Mouse (Mus musculus) liver, embryonic 14.5 days (tissue): Measurements from ENCODE around the gene Olfr549. TPM values are rescaled to one million over a fixed set of nuclear protein-coding genes. Genes with fewer than 3 reads are reported as not detected.

Source experiments
- ATAC-seq: fragments of 200-750 bp; cut with Nextera tagmentation; 2 replicates; pipeline ENCODE4 v1.8.0; 2017; ENCODE audit warnings: moderate number of reproducible peaks, mild to moderate bottlenecking, moderate library complexity; ENCODE audit not compliant: insufficient read depth
- DNase-seq, 3 experiments: peaks; one replicate each; pipeline ENCODE4 v3.0.0-alpha.2; 2012 to 2013; ENCODE audit warnings: low read depth in 3 of 3, low spot score in 3 of 3
- H3K27ac ChIP-seq: fragments of 300-500 bp; sonication (generic); 2 replicates; pipeline ENCODE4 v1.5.1; 2014; ENCODE audit warnings: moderate library complexity, mild to moderate bottlenecking, control low read depth, inconsistent platforms
- H3K27me3 ChIP-seq: fragments of 300-500 bp; sonication (generic); 2 replicates; pipeline ENCODE4 v1.6.1; 2014; ENCODE audit warnings: mild to moderate bottlenecking, low read length, moderate library complexity; ENCODE audit not compliant: control insufficient read depth, insufficient read depth
- H3K36me3 ChIP-seq: fragments of 300-500 bp; sonication (generic); replicated peaks from 2 replicates; pipeline ENCODE4 v1.6.1; 2014; ENCODE audit warnings: low read depth; ENCODE audit not compliant: control insufficient read depth, insufficient read depth
- H3K4me1 ChIP-seq, 2 experiments: fragments of 200-500 bp in 1 of 2; fragments of 300-500 bp in 1 of 2; sonication (generic) in 1 of 2; replicated peaks; 2 replicates each; pipeline ENCODE4 v1.6.1; 2012 to 2014; ENCODE audit warnings: antibody characterized with exemption in 1 of 2, inconsistent platforms in 1 of 2, low read length in 1 of 2; ENCODE audit not compliant: control insufficient read depth in 2 of 2, insufficient read depth in 2 of 2
- H3K4me2 ChIP-seq: fragments of 300-500 bp; sonication (generic); 2 replicates; pipeline ENCODE4 v1.6.1; 2014; ENCODE audit warnings: low read depth, mild to moderate bottlenecking, control low read depth, moderate library complexity
- H3K4me3 ChIP-seq, 2 experiments: fragments of 200-500 bp in 1 of 2; fragments of 300-500 bp in 1 of 2; sonication (generic) in 1 of 2; 2 replicates each; pipeline ENCODE4 v1.5.1; 2012 to 2014; ENCODE audit warnings: low read depth in 2 of 2, low read length in 2 of 2, mild to moderate bottlenecking in 2 of 2, control low read depth in 1 of 2, inconsistent platforms in 1 of 2, moderate library complexity in 1 of 2; ENCODE audit not compliant: insufficient read depth in 1 of 2
- H3K9ac ChIP-seq: fragments of 300-500 bp; sonication (generic); replicated peaks from 2 replicates; pipeline ENCODE4 v1.6.1; 2014; ENCODE audit warnings: mild to moderate bottlenecking, control low read depth, moderate library complexity
- H3K9me3 ChIP-seq: fragments of 300-500 bp; sonication (generic); 2 replicates; pipeline ENCODE4 v1.6.1; 2016; ENCODE audit warnings: low read length, mixed read lengths; ENCODE audit not compliant: control insufficient read depth
- CTCF ChIP-seq: IDR thresholded peaks from 2 replicates; pipeline ENCODE4 v1.5.1; 2016; ENCODE audit warnings: antibody characterized with exemption, low read depth, control low read depth
- EP300 ChIP-seq: IDR thresholded peaks from 2 replicates; pipeline ENCODE4 v1.6.1; 2016; ENCODE audit warnings: antibody characterized with exemption, low read depth
- WGBS: fragments of 180-500 bp; shearing (Covaris S2); extraction: QIAGEN DNeasy Blood & Tissue Kit; methylation state at CpG from one replicate; pipeline ENCODE4 v1.1.7; 2014; ENCODE audit not compliant: insufficient replicate concordance; 5-methylcytosine and 5-hydroxymethylcytosine counted together
- polyA plus RNA-seq, 2 experiments: library from polyadenylated mRNA; depleted of rRNA in 1 of 2; stranded (reverse) in 1 of 2; unstranded in 1 of 2; fragments of >200 nt; fragmentation: Nextera tagmentation in 1 of 2; extraction: Ambion mirVana in 1 of 2; gene quantifications; 2 replicates each; pipeline versions ENCODE4 v1.2.1 to v1.2.3; 2012 to 2014

Olfr549 gene
- polyA plus RNA-seq (2012; rRNA removed): not detected in 2 replicates
- not detected in 2 replicates for polyA plus RNA-seq (2014; fragmentation: Nextera tagmentation; extraction: Ambion mirVana)

DNA sequence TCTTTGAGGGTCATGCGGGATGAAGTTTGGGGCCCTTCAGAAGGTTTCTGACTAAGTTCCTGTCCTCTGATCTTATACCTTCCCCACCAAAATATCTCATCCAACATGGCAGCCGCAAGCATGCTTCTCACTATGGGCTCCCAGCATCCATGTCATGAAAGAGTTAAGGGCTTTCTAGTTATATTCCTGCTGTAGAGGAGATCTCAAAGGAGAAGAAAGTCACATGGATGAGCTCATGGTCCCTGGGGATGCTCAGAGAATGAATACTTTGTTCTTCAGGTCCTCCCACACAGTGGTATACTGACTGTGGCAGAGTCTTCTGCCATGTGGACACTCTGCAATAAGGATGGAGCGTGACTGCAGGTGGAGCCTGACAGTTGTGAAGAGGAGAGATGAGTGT is at the start of gene Olfr549:
Gene Olfr549, plus strand, starts transcription at position 301 of the 400 bp plus-strand sequence.
- 65% methylated on average over 3 of the region's 3 CpGs for WGBS
- Histone ChIP-seq H3K27ac (no peak within 1 kb of the TSS), H3K4me1 (no peaks in the 10 kb centered on the region), H3K9ac (no peak within 1 kb of the TSS), H3K9me3 (no peaks in the 10 kb centered on the region), H3K36me3 (no peaks in the 10 kb centered on the region), H3K4me3 (no peak within 1 kb of the TSS), H3K4me2 (no peak within 1 kb of the TSS), H3K27me3 (no peaks in the 10 kb centered on the region)
- DNase-seq (no peak), ATAC-seq (no peak)
- TF ChIP-seq EP300 (no peak), CTCF (no peak)

DNA sequence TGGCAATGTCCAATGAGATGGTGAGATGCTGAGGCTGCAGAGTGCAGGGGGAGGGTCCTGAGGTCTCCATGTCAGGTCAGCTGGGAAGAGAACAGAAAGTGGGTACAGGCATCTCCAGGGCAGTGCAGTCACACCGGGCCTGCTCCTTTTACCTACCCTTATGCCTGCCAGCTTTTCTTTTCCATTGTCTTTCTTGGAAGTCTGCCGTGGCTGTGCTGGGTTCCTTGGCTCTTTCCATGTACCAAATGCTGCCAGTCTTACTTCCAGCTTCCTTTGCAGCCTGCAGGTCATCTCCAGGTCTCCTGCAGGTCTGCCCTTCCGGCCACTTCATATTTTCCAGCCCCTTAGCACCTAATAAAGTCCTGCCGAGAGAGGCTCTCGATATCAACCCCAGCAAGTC is 47.7 kb upstream of the Olfr549 start:
- Histone ChIP-seq H3K4me1 (no peaks in the 10 kb centered on the region), H3K4me2 (no peak overlapping the region), H3K27me3 (no peaks in the 10 kb centered on the region), H3K9ac (no peak overlapping the region), H3K27ac (no peak overlapping the region), H3K9me3 (no peaks in the 10 kb centered on the region), H3K4me3 (no peak overlapping the region), H3K36me3 (no peaks in the 10 kb centered on the region)
- DNase-seq: no peak
- ATAC-seq: no peak
- WGBS: 57% methylated on average over 5 of the region's 5 CpGs
- no peak for TF ChIP-seq EP300
- no peak for TF ChIP-seq CTCF

DNA sequence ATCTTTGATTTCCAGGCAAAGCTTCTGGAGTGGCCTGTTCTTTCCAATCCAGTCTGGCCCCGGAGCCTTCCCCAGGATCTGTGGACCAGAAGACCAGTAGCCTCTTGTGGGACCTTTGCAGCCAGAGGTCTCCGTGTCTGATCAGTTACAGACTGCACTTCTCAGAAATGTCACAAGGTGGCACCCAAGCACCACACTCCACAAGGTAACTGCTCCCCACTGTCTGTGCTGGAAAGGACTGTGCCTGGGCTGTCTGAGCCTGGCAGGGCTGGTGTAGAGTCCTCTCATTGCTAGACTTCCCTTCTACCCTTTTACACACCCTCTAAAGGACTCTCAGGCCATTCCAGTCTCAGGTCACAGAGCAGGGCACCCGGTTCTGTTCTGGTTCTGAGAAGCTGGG is 42.8 kb upstream of the Olfr549 start:
- peak; percentile 87 for TF ChIP-seq CTCF
- TF ChIP-seq EP300: no peak
- Histone ChIP-seq H3K9me3 (no peaks in the 10 kb centered on the region), H3K9ac (no peak overlapping the region), H3K4me3 (no peak overlapping the region), H3K4me2 (no peak overlapping the region), H3K27me3 (no peaks in the 10 kb centered on the region), H3K4me1 (no peaks in the 10 kb centered on the region), H3K36me3 (no peaks in the 10 kb centered on the region), H3K27ac (no peak overlapping the region)
- ATAC-seq: peak; percentile 47; the same call in 1 of the 2 replicates
- WGBS: 36% methylated on average over 3 of the region's 3 CpGs
- peak; percentile 23 to 37 (median 29) for DNase-seq

GRCm38 (mm10) chr7:102508066-102508465 is 41.6 kb upstream of the Olfr549 start:
- Histone ChIP-seq H3K9ac (no peak overlapping the region), H3K4me3 (no peak overlapping the region), H3K27ac (no peak overlapping the region), H3K36me3 (no peaks in the 10 kb centered on the region), H3K4me1 (no peaks in the 10 kb centered on the region), H3K9me3 (no peaks in the 10 kb centered on the region), H3K4me2 (no peak overlapping the region), H3K27me3 (no peaks in the 10 kb centered on the region; the same call in 1 of the 2 replicates)
- WGBS: 77% methylated on average over 9 of the region's 9 CpGs
- no peak for DNase-seq
- TF ChIP-seq EP300: no peak
- TF ChIP-seq CTCF: no peak
- no peak for ATAC-seq

DNA sequence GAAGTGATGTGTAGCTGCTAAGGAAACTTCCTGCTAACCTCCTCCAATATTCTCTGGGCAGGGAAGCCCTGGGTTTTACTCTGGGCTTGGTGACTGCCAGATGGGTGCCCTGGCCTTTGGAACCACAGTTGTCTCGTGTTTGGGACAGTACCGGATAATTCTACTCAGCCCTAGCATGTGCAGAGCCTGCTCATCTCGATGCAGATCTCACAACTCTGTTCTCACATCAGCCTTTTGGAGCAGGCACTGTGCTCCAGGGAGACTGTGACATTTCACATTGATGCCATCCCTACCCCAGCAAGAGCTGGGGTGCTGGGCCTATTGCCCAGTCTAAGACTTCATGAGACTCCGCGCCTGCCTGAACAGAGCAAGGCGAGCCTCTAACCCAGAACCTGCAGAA is 41.0 kb upstream of the Olfr549 start:
- Histone ChIP-seq H3K36me3 (no peaks in the 10 kb centered on the region), H3K27ac (no peak overlapping the region), H3K9ac (no peak overlapping the region), H3K27me3 (no peaks in the 10 kb centered on the region; the same call in 1 of the 2 replicates), H3K4me1 (peaks cover 0 to 2% of the 10 kb centered on the region in 2 experiments; a peak in 1 of 4 replicates), H3K9me3 (no peaks in the 10 kb centered on the region), H3K4me3 (no peak overlapping the region), H3K4me2 (no peak overlapping the region)
- TF ChIP-seq CTCF (no peak), EP300 (no peak)
- ATAC-seq (no peak), DNase-seq (no peak)
- WGBS: 70% methylated on average over 6 of the region's 6 CpGs
